Mouse (Mus musculus) forebrain, embryonic 11.5 days (tissue): Measurements from ENCODE around the gene Mkks. TPM values are rescaled to one million over a fixed set of nuclear protein-coding genes. Genes with fewer than 3 reads are reported as not detected.

ENCODE experiments used
- ATAC-seq: fragments of 200-750 bp; cut with Nextera tagmentation; replicated peaks from 2 replicates; pipeline ENCODE4 v1.8.0; 2017; ENCODE audit warnings: moderate TSS enrichment; ENCODE audit not compliant: low FRiP score
- DNase-seq: peaks from one replicate; pipeline ENCODE4 v3.0.0-alpha.2; 2017; ENCODE audit warnings: low spot score
- H3K27ac ChIP-seq: fragments of 300-500 bp; sonication (generic); 2 replicates; pipeline ENCODE4 v1.5.1; 2014; ENCODE audit warnings: low read depth, low read length
- H3K27me3 ChIP-seq: fragments of 300-500 bp; sonication (generic); 2 replicates; pipeline ENCODE4 v1.6.1; 2014; ENCODE audit warnings: mild to moderate bottlenecking, low read length, mixed read lengths; ENCODE audit not compliant: control insufficient read depth, insufficient read depth
- H3K36me3 ChIP-seq: fragments of 300-500 bp; sonication (generic); 2 replicates; pipeline ENCODE4 v1.6.1; 2014; ENCODE audit warnings: mild to moderate bottlenecking, low read length, moderate library complexity, mixed read lengths; ENCODE audit not compliant: control insufficient read depth, insufficient read depth
- H3K4me1 ChIP-seq: fragments of 300-500 bp; sonication (generic); replicated peaks from 2 replicates; pipeline ENCODE4 v1.6.1; 2014; ENCODE audit warnings: low read length, mixed read lengths; ENCODE audit not compliant: control insufficient read depth, insufficient read depth
- H3K4me2 ChIP-seq: fragments of 300-500 bp; sonication (generic); 2 replicates; pipeline ENCODE4 v1.6.1; 2014; ENCODE audit warnings: low read depth, mild to moderate bottlenecking, low read length, moderate library complexity, mixed read lengths; ENCODE audit not compliant: severe bottlenecking
- H3K4me3 ChIP-seq: fragments of 300-500 bp; sonication (generic); 2 replicates; pipeline ENCODE4 v1.5.1; 2014; ENCODE audit warnings: low read depth, low read length
- H3K9ac ChIP-seq: fragments of 300-500 bp; sonication (generic); 2 replicates; pipeline ENCODE4 v1.6.1; 2014; ENCODE audit warnings: low read length
- H3K9me3 ChIP-seq: fragments of 300-500 bp; sonication (generic); 2 replicates; pipeline ENCODE4 v1.6.1; 2016; ENCODE audit warnings: low read length, mixed read lengths; ENCODE audit not compliant: control insufficient read depth
- WGBS: fragments of 180-500 bp; shearing (Covaris S2); extraction: QIAGEN DNeasy Blood & Tissue Kit; methylation state at CpG from one replicate; pipeline ENCODE4 v1.1.7; 2014; 5-methylcytosine and 5-hydroxymethylcytosine counted together
- polyA plus RNA-seq: library from polyadenylated mRNA; unstranded; fragments of >200 nt; fragmentation: Nextera tagmentation; extraction: Ambion mirVana; gene quantifications from 2 replicates; pipeline ENCODE4 v1.2.1, GENCODE M21; 2014

Mkks gene
- polyA plus RNA-seq, 1 experiment from 2014 or later: 14.5 TPM

- no peak within 1 kb of the TSS for H3K9ac ChIP-seq
- H3K27me3 ChIP-seq: no peaks in the 10 kb centered on the region
- no peak within 1 kb of the TSS for H3K4me3 ChIP-seq
- H3K36me3 ChIP-seq: peaks cover 3% of the 10 kb centered on the region; the same call in 1 of the 2 replicates
- no peak for DNase-seq
- H3K27ac ChIP-seq: no peak within 1 kb of the TSS
- no peaks in the 10 kb centered on the region for H3K9me3 ChIP-seq
- no peak within 1 kb of the TSS for H3K4me2 ChIP-seq
- no peak for ATAC-seq
- WGBS: 90% methylated on average over 2 of the region's 2 CpGs
- H3K4me1 ChIP-seq: no peaks in the 10 kb centered on the region
These were observed 5.6 kb downstream of the Mkks start, which contains the start of gene AL731706.2 for GRCm38 (mm10) chr2:136885579-136885978. Gene AL731706.2, minus strand, starts transcription at chr2:136885679.

GRCm38 (mm10) chr2:136854543-136855388 is 36.4 kb downstream of the Mkks start:
- DNase-seq (peak; percentile 65), ATAC-seq (peak; percentile 87)
- Histone ChIP-seq H3K9me3 (no peaks in the 10 kb centered on the region), H3K4me2 (peak overlapping the region; percentile 5; the same call in 1 of the 2 replicates), H3K4me1 (peaks cover 12% of the 10 kb centered on the region; the same call in 1 of the 2 replicates), H3K36me3 (no peaks in the 10 kb centered on the region), H3K27me3 (no peaks in the 10 kb centered on the region), H3K9ac (no peak overlapping the region), H3K4me3 (no peak overlapping the region), H3K27ac (peak overlapping the region; percentile 33)
- 8% methylated on average over 5 of the region's 5 CpGs for WGBS

GRCm38 (mm10) chr2:136850366-136850765 is 40.8 kb downstream of the Mkks start:
- Histone ChIP-seq H3K4me2 (no peak overlapping the region), H3K27me3 (no peaks in the 10 kb centered on the region), H3K4me1 (peaks cover 12% of the 10 kb centered on the region; the same call in 1 of the 2 replicates), H3K9me3 (no peaks in the 10 kb centered on the region), H3K9ac (no peak overlapping the region), H3K36me3 (no peaks in the 10 kb centered on the region), H3K27ac (no peak overlapping the region), H3K4me3 (no peak overlapping the region)
- ATAC-seq (no peak), DNase-seq (no peak)
- WGBS: 76% methylated on average over 3 of the region's 3 CpGs

- ATAC-seq: no peak
- no peaks in the 10 kb centered on the region for H3K27me3 ChIP-seq
- H3K27ac ChIP-seq: no peak overlapping the region
- H3K4me2 ChIP-seq: no peak overlapping the region
- 52% methylated on average over 1 of the region's 1 CpGs for WGBS
- no peaks in the 10 kb centered on the region for H3K4me1 ChIP-seq
- no peak overlapping the region for H3K4me3 ChIP-seq
- H3K36me3 ChIP-seq: no peaks in the 10 kb centered on the region
- no peak overlapping the region for H3K9ac ChIP-seq
- no peak for DNase-seq
- no peaks in the 10 kb centered on the region for H3K9me3 ChIP-seq
These were observed 53.2 kb downstream of the Mkks start for GRCm38 (mm10) chr2:136837994-136838393.

GRCm38 (mm10) chr2:136835882-136836281 is 55.3 kb downstream of the Mkks start:
- no peak for ATAC-seq
- no peaks in the 10 kb centered on the region for H3K4me1 ChIP-seq
- 63% methylated on average over 3 of the region's 3 CpGs for WGBS

DNA sequence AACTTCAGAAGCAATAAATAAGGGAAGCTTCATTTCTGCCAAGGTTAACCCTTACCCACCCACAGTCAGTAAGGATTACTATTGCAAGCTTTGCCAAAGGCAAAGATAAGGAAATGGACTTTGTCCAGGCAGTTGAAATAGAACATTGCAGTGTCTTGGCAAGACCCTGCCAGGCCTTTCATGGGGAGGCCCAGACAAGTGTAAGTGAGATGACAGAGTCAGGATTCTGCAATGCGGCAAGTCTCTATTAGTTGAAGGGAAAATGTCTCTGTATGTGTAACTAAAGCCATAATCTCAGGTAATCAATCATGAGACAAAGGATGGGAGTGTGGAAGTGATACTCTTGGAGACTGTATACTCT is 56.5 kb downstream of the Mkks start:
- WGBS: 97% methylated on average over 1 of the region's 1 CpGs
- no peaks in the 10 kb centered on the region for H3K9me3 ChIP-seq
- no peaks in the 10 kb centered on the region for H3K36me3 ChIP-seq
- no peak overlapping the region for H3K4me3 ChIP-seq
- H3K9ac ChIP-seq: no peak overlapping the region
- no peaks in the 10 kb centered on the region for H3K4me1 ChIP-seq
- H3K4me2 ChIP-seq: no peak overlapping the region
- H3K27ac ChIP-seq: no peak overlapping the region
- ATAC-seq: no peak
- H3K27me3 ChIP-seq: no peaks in the 10 kb centered on the region
- DNase-seq: no peak

More at GRCm38 (mm10) chr2:136835882-136836281, 55.3 kb downstream of the Mkks start:
- H3K9me3 ChIP-seq: no peaks in the 10 kb centered on the region
- H3K27ac ChIP-seq: no peak overlapping the region
- H3K4me2 ChIP-seq: no peak overlapping the region
- no peak overlapping the region for H3K4me3 ChIP-seq
- H3K36me3 ChIP-seq: no peaks in the 10 kb centered on the region
- DNase-seq: no peak
- H3K27me3 ChIP-seq: no peaks in the 10 kb centered on the region
- no peak overlapping the region for H3K9ac ChIP-seq

DNA sequence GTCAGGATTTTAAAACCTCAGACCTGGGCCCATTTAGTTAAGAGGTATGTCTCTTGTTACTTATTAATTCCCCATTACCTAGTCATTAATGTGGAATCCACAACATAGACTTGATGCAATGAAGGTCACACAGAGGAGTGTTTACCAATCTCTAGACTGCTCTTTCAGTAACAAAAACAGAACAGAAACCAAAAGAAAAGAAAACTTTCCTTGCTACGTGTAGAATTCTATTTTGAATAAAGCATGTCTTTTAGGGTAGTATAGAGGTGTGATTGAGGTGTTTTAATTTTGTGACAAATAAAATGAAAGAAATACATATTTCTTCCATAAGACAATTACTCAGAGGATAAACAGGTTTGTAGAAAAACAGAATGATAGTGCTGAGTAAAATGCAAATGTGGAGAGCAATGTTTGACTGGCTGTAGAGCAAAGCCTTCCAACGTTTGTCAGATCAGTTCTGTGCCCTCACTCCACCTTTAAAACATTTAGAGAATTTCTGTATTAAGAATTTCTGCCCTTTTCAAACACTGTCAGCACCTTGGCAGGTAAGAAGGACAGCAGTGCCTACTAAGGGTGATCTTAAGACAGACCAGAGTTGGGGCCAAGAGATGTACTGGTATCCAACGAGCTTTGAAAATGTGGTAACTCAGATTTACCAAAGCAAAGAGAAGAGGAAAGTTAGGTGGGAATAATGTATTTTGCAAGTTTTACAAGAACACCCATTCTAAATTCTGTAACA is 57.0 kb downstream of the Mkks start:
- H3K27ac ChIP-seq: no peak overlapping the region
- no peak overlapping the region for H3K9ac ChIP-seq
- no peak overlapping the region for H3K4me2 ChIP-seq
- no peak overlapping the region for H3K4me3 ChIP-seq
- 81% methylated on average over 3 of the region's 3 CpGs for WGBS
- H3K4me1 ChIP-seq: no peaks in the 10 kb centered on the region
- H3K36me3 ChIP-seq: no peaks in the 10 kb centered on the region
- DNase-seq (no peak), ATAC-seq (no peak)
- no peaks in the 10 kb centered on the region for H3K27me3 ChIP-seq
- no peaks in the 10 kb centered on the region for H3K9me3 ChIP-seq

DNA sequence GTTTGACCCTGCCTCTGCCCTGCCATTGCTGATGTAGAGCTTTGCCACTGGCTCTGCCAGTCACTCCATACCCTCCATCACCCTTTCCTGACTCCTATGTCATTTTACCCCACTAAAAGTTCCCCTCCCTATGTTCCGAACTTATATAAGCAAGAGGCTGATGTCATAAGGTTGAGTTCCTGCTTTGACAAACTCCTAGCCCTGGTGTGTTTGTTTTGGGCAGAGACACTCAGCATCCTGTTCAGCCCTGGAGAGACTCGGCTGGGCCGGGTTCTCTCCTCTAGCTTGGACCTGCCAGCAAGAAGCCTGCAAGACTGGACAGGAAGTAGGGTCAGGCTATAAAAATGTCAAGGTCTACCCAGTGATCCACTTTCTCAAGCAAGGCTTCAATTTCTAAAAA is 58.3 kb downstream of the Mkks start:
- H3K27me3 ChIP-seq: no peaks in the 10 kb centered on the region
- no peaks in the 10 kb centered on the region for H3K9me3 ChIP-seq
- DNase-seq (no peak), ATAC-seq (no peak)
- no peak overlapping the region for H3K4me2 ChIP-seq
- no peaks in the 10 kb centered on the region for H3K36me3 ChIP-seq
- 86% methylated on average over 3 of the region's 3 CpGs for WGBS
- no peak overlapping the region for H3K4me3 ChIP-seq
- no peaks in the 10 kb centered on the region for H3K4me1 ChIP-seq
- H3K9ac ChIP-seq: no peak overlapping the region
- no peak overlapping the region for H3K27ac ChIP-seq
